Mouse (Mus musculus) testis, adult 2 months (tissue): ENCODE measurements at regions not wholly inside any gene's neighbourhood (a gene's known extent, or its start where the extent isn't known, plus 50 kb on each side); places are given as distances from the start of the nearest gene placed in this dataset.

Source experiments
- H3K27ac ChIP-seq: fragments of 200-500 bp; 2 replicates; pipeline ENCODE4 v1.5.1; 2012; ENCODE audit warnings: low read depth, low read length; ENCODE audit not compliant: control insufficient read depth, insufficient read depth
- H3K27me3 ChIP-seq: fragments of 200-500 bp; 2 replicates; pipeline ENCODE4 v1.6.1; 2012; ENCODE audit warnings: mild to moderate bottlenecking, low read length, moderate library complexity; ENCODE audit not compliant: control insufficient read depth, insufficient read depth
- H3K36me3 ChIP-seq: fragments of 200-500 bp; 2 replicates; pipeline ENCODE4 v1.6.1; 2012; ENCODE audit warnings: mild to moderate bottlenecking, low read length; ENCODE audit not compliant: control insufficient read depth, insufficient read depth
- H3K4me1 ChIP-seq: fragments of 200-500 bp; 2 replicates; pipeline ENCODE4 v1.6.1; 2012; ENCODE audit warnings: low read length; ENCODE audit not compliant: control insufficient read depth, insufficient read depth
- H3K4me3 ChIP-seq: fragments of 200-500 bp; 2 replicates; pipeline ENCODE4 v1.5.1; 2012; ENCODE audit warnings: low read depth, mild to moderate bottlenecking, low read length, moderate library complexity, mixed read lengths; ENCODE audit not compliant: control insufficient read depth
- CTCF ChIP-seq: fragments of 200-500 bp; IDR thresholded peaks from 2 replicates; pipeline ENCODE4 v1.5.1; 2012; ENCODE audit warnings: low read depth, mild to moderate bottlenecking, inconsistent platforms, low read length, moderate library complexity; ENCODE audit not compliant: control insufficient read depth, insufficient read depth, insufficient replicate concordance
- POLR2A ChIP-seq: fragments of 200-500 bp; IDR thresholded peaks from 2 replicates; pipeline ENCODE4 v1.6.1; 2012; ENCODE audit warnings: low read depth, mild to moderate bottlenecking, inconsistent platforms, low read length, moderate library complexity; ENCODE audit not compliant: control insufficient read depth

DNA sequence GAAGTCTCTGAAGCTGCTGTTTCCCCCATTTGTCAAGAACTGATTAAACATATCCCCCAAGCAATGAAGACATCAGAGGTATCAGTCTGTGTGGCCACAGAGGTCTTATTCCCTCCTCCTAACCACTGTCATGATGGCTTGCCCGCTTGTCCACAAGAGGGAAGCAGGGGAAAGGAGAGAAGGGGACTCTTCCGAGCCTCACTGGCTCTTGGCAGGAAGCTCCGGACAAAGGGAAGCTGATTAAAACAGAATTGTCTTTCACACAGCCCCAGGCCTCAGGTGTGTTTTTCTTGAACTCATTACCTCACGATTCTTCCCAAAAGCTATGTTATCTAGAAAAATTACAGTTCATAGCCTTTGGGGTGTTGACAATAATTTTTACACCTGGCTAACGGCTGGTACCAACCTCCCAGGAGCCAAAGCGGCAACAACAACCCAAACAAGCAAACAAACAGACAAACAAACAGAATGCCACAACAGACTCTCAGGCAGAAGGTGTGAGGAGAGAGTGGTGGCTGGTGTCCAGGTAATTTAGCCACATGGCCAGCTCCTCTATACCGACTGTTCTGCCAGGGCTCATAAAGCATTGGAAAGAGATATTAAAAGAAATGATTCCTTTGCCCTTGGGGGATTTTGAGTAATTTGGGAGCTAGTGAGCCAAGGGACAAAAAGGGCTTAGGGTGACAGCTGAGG, 68.9 kb upstream of the Tmem178 start:
- Histone ChIP-seq H3K4me1 (no peaks in the 10 kb centered on the region), H3K27me3 (no peaks in the 10 kb centered on the region), H3K27ac (no peak overlapping the region), H3K4me3 (no peak overlapping the region), H3K36me3 (no peaks in the 10 kb centered on the region)
- TF ChIP-seq CTCF = peak; percentile 25; the same call in 1 of the 2 replicates
- no peak for TF ChIP-seq POLR2A

GRCm38 (mm10) chr17:80870965-80871364, 73.5 kb upstream of the Tmem178 start:
- no peaks in the 10 kb centered on the region for H3K36me3 ChIP-seq
- H3K4me1 ChIP-seq = no peaks in the 10 kb centered on the region
- H3K4me3 ChIP-seq = no peak overlapping the region
- no peak for TF ChIP-seq POLR2A
- TF ChIP-seq CTCF = no peak
- no peaks in the 10 kb centered on the region for H3K27me3 ChIP-seq
- H3K27ac ChIP-seq = no peak overlapping the region

- no peaks in the 10 kb centered on the region for H3K27me3 ChIP-seq
- H3K36me3 ChIP-seq = no peaks in the 10 kb centered on the region
- no peak overlapping the region for H3K4me3 ChIP-seq
- no peak overlapping the region for H3K27ac ChIP-seq
- no peak for TF ChIP-seq POLR2A
- TF ChIP-seq CTCF = no peak
- H3K4me1 ChIP-seq = no peaks in the 10 kb centered on the region
Measured at GRCm38 (mm10) chr17:80862338-80862737, 82.1 kb upstream of the Tmem178 start.

DNA sequence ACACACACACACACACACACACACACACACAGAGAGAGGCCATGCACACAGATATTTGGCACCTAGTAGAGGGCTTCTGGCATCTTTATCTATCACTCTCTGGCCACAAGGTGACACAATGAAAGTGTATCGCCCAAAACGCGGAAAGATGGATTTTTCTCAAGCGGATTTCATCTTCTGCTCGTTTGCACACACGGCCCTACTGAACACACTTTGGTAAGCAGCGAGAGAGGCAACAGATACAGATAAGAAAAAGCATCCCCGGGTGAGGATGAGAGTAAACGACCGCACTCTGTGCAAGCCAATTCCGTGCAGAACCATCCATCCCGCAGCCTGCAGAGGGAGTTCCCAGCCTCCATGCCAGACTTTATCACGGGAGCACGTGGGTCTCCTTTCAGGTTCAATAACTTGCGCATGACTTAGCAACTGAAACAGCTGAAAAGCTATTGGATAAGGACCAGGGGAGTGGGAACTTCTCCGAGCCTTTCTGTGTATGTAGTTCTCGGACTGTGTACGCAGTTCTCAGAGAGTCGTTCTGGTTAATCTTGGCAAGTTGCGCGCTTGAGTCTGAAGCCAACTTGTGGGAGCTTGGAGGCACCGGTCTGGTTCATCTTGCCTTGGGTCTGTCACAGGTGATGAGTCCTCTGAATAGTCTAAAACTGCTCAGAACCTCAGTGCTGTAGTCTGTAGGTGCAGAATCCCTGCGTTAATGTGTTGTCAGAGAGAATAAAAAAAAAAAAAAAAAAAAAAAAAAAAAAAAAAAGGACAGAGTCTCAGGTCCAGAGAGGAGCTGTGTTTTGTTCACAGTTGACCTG, 97.2 kb upstream of the Tmem178 start:
- peaks cover 3% of the 10 kb centered on the region for H3K4me1 ChIP-seq
- no peaks in the 10 kb centered on the region for H3K27me3 ChIP-seq
- TF ChIP-seq POLR2A (no peak), CTCF (no peak)
- H3K27ac ChIP-seq = no peak overlapping the region
- H3K36me3 ChIP-seq = no peaks in the 10 kb centered on the region
- no peak overlapping the region for H3K4me3 ChIP-seq

- no peaks in the 10 kb centered on the region for H3K27me3 ChIP-seq
- no peak for TF ChIP-seq CTCF
- TF ChIP-seq POLR2A = no peak
- peaks cover 3% of the 10 kb centered on the region for H3K4me1 ChIP-seq
Measured at GRCm38 (mm10) chr17:80845349-80845748, 99.1 kb upstream of the Tmem178 start.

DNA sequence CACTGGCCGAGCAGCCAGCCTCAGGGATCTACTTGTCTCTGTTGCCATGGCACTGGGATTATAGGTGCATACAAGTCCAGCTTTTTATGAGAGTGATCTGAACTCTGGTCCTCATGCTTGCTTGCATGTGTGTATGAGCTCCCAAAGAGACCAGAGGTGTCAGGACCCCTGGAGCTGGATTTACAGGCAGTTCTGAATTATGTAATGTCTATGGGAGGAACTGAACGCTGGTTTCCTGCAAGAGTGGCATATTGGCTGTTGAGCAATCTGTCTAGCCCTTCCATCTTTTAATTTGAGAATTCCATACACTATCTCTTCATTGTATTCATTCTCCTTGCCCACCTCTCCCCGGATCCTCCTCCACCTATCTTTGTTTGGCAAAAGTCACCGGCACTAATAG, 102.5 kb upstream of the Tmem178 start:
- no peaks in the 10 kb centered on the region for H3K4me1 ChIP-seq
- TF ChIP-seq POLR2A (no peak), CTCF (no peak)
- no peak overlapping the region for H3K4me3 ChIP-seq
- no peak overlapping the region for H3K27ac ChIP-seq
- no peaks in the 10 kb centered on the region for H3K27me3 ChIP-seq
- H3K36me3 ChIP-seq = no peaks in the 10 kb centered on the region

More at GRCm38 (mm10) chr17:80845349-80845748, 99.1 kb upstream of the Tmem178 start:
- H3K27ac ChIP-seq = no peak overlapping the region
- no peaks in the 10 kb centered on the region for H3K36me3 ChIP-seq
- no peak overlapping the region for H3K4me3 ChIP-seq

- Histone ChIP-seq H3K27ac (no peak overlapping the region), H3K36me3 (no peaks in the 10 kb centered on the region), H3K4me1 (no peaks in the 10 kb centered on the region), H3K27me3 (no peaks in the 10 kb centered on the region), H3K4me3 (no peak overlapping the region)
- TF ChIP-seq POLR2A (no peak), CTCF (no peak)
Measured at GRCm38 (mm10) chr17:80840896-80841295, 103.5 kb upstream of the Tmem178 start.
